8 mouse cellular contexts compared by ENCODE assay signal in the genomic region with DNA sequence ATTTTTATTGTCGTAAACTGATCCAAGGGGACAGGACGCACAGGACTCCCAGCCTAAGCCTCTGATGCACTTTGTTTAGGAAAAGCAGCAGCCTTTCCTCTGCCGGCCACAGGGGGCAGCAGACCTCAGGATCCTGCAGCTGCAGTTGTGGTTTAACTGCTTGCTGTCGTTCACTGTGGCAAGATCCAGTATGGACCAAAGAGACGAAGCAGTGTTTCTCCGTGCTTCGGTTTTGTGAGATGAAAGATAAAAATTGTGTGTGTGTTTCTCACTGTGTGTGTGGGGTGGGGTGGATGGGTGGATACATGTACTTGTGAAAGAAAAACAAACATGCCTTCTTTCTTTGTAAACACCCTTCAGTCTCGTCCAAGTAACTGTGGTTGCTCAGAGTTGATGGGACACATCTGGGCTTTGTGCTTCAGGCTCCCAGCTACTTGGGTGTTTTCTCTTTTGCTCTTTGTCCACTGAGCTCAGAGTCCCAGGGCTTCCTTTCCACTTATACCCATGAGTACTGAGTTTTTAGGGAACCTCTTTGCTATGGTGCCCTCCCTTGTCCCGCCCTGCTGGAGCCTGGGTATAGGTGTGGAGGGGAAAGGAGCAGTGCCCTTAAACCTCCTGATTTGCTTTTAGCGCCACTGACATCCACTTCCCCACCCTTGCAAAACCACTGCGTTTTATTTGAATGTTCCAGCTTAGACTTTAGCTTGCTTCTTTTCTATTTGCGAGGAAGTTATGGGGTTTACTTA. TPM values are rescaled to one million over a fixed set of nuclear protein-coding genes. Genes with fewer than 3 reads are reported as not detected.
DNase-seq lines count a peak whose midpoint lies in the region; ATAC-seq lines count a peak whose summit lies in the region.

No protein-coding gene starts in this region.

- no peaks in the 10 kb centered on the region for H3K27me3 ChIP-seq in hindbrain, embryonic 14.5 days (ENCODE audit: control insufficient read depth, insufficient read depth, low read length)

- H3K4me3 ChIP-seq in hindbrain, embryonic 14.5 days (replicated peaks; ENCODE audit: low read length), result peak overlapping the region; percentile 18

- no peaks in the 10 kb centered on the region for H3K36me3 ChIP-seq in hindbrain, embryonic 14.5 days (replicated peaks; ENCODE audit: control insufficient read depth, insufficient read depth)

- DNase-seq in MN1 (ENCODE audit: low spot score), result peak; percentile 75
- DNase-seq in cerebellum, postnatal 25 days, result peak; percentile 52 to 72
- DNase-seq in frontal cortex, postnatal 36 days (ENCODE audit: low spot score in 2 of 2), result peak; percentile 33 to 58
- DNase-seq in hindbrain, embryonic 14.5 days (ENCODE audit: low spot score), result peak; percentile 80
- DNase-seq in layer of hippocampus, postnatal 25 days (ENCODE audit: extremely low spot score in 1 of 2, low spot score in 1 of 2), result peak; percentile 31 to 63
- peak; percentile 68 for DNase-seq in lung, postnatal 10 days
- peak; percentile 83 for DNase-seq in retina, embryonic 14.5 days (ENCODE audit: low spot score)
- DNase-seq in thymus, postnatal 25 days, result peak; percentile 84

- H3K9ac ChIP-seq in hindbrain, embryonic 14.5 days, result no peak overlapping the region

- H3K4me1 ChIP-seq in hindbrain, embryonic 14.5 days (replicated peaks; ENCODE audit: control insufficient read depth, insufficient read depth, low read length), result no peaks in the 10 kb centered on the region

- H3K4me2 ChIP-seq in hindbrain, embryonic 14.5 days (replicated peaks), result peak overlapping the region; percentile 10

- H3K27ac ChIP-seq in hindbrain, embryonic 14.5 days, result no peak overlapping the region

- 43% methylated on average over 12 of the region's 12 CpGs for WGBS in hindbrain, embryonic 14.5 days

- no peaks in the 10 kb centered on the region for H3K9me3 ChIP-seq in hindbrain, embryonic 14.5 days (ENCODE audit: control insufficient read depth, low read length)

- ATAC-seq in hindbrain, embryonic 14.5 days (ENCODE audit: low FRiP score), result peak; percentile 74; the same call in 1 of the 2 replicates

RNA-seq across cellular contexts. Expression of a gene that starts 0.9 kb away (rescaled TPM):
- 24.6 and 26.8 TPM in 2 replicates for polyA plus RNA-seq in hindbrain, embryonic 14.5 days (2014; fragmentation: Nextera tagmentation; extraction: Ambion mirVana)
- total RNA-seq in layer of hippocampus, postnatal 25 days (2021), result 10 to 100 TPM in 1 of 2 experiments, 1 to 10 TPM in 1; 9.6 to 10.4 TPM

RNA-seq across cellular contexts. Expression of a gene that starts 58.7 kb away (rescaled TPM):
- 160 and 173 TPM in 2 replicates for polyA plus RNA-seq in hindbrain, embryonic 14.5 days (2014; fragmentation: Nextera tagmentation; extraction: Ambion mirVana)
- 10 to 100 TPM; 67.5 to 79.6 TPM for total RNA-seq in layer of hippocampus, postnatal 25 days (2021)

RNA-seq across cellular contexts. Expression of a gene that starts 59.1 kb away (rescaled TPM):
- polyA plus RNA-seq in hindbrain, embryonic 14.5 days (2014; fragmentation: Nextera tagmentation; extraction: Ambion mirVana), result not detected in 2 replicates
- total RNA-seq in layer of hippocampus, postnatal 25 days (2021), result not detected
